Mouse (Mus musculus) kidney, postnatal 25 days (tissue): ENCODE measurements around the gene Ccdc28b.
A peak's percentile ranks its signal among the peaks of the same experiment; 100 is the strongest.

Experiments
- DNase-seq, 2 experiments: peaks; one replicate each; pipeline ENCODE4 v3.0.0; 2021; ENCODE audit warnings: mixed read lengths in 2 of 2

Gene Ccdc28b

GRCm38 (mm10) chr4:129584884-129585608, 38.7 kb downstream of the Ccdc28b start:
- peak; percentile 92 to 96 for DNase-seq

GRCm38 (mm10) chr4:129584370-129584769, 39.4 kb downstream of the Ccdc28b start:
- no peak for DNase-seq

- no peak for DNase-seq
Measured at GRCm38 (mm10) chr4:129582251-129582650, 41.5 kb downstream of the Ccdc28b start.

- DNase-seq: no peak
Measured at GRCm38 (mm10) chr4:129580347-129580746, 43.4 kb downstream of the Ccdc28b start.

GRCm38 (mm10) chr4:129578466-129578865, 45.3 kb downstream of the Ccdc28b start, which contains the start of gene Fam167b:
Gene Fam167b, minus strand, starts transcription at chr4:129578549.
- DNase-seq: peak; percentile 76 to 88

GRCm38 (mm10) chr4:129577688-129578087, 46.1 kb downstream of the Ccdc28b start:
- DNase-seq: no peak

- DNase-seq: peak; percentile 86 to 88
Measured at GRCm38 (mm10) chr4:129576863-129577491, 46.8 kb downstream of the Ccdc28b start.

- peak; percentile 37 to 73 for DNase-seq
Measured at GRCm38 (mm10) chr4:129575171-129575844, 48.4 kb downstream of the Ccdc28b start.

- DNase-seq: peak in 1 of 2 experiments; percentile 44
Measured at GRCm38 (mm10) chr4:129573430-129573829, 50.3 kb downstream of the Ccdc28b start, which contains the start of gene Lck. Gene Lck, minus strand, starts transcription at chr4:129573641.

GRCm38 (mm10) chr4:129573093-129573370, 50.7 kb downstream of the Ccdc28b start:
- DNase-seq: no peak

GRCm38 (mm10) chr4:129572236-129573092, 51.3 kb downstream of the Ccdc28b start:
- DNase-seq: peak; percentile 17 to 70

GRCm38 (mm10) chr4:129571551-129572084, 52.1 kb downstream of the Ccdc28b start:
- no peak for DNase-seq

GRCm38 (mm10) chr4:129570028-129570427, 53.7 kb downstream of the Ccdc28b start:
- no peak for DNase-seq
